Mouse (Mus musculus): ENCODE measurements at regions not wholly inside any gene's neighbourhood (a gene's known extent, or its start where the extent isn't known, plus 50 kb on each side); places are given as distances from the start of the nearest gene placed in this dataset.

GRCm38 (mm10) chr9:32049546-32049945 is 66.4 kb upstream of the Arhgap32 start:
- Histone ChIP-seq H3K9ac (ENCODE audit: low read depth, low read length) (no peak overlapping the region), H3K27ac (no peak overlapping the region), H3K4me1 (ENCODE audit: control insufficient read depth, insufficient read depth, low read length) (peaks cover 4% of the 10 kb centered on the region; the same call in 1 of the 2 replicates), H3K36me3 (ENCODE audit: control insufficient read depth, insufficient read depth, low read length) (no peaks in the 10 kb centered on the region), H3K4me3 (no peak overlapping the region), H3K79me2 (replicated peaks; ENCODE audit: control insufficient read depth, insufficient read depth, low read length) (peaks cover 4% of the 10 kb centered on the region), H3K27me3 (ENCODE audit: control insufficient read depth, insufficient read depth, low read length) (no peaks in the 10 kb centered on the region)
- TF ChIP-seq EP300 (IDR thresholded peaks at IDR 0.05; ENCODE audit: insufficient read depth, low read depth, low read length), result no peak
- no peak for TF ChIP-seq POLR2A (IDR thresholded peaks at IDR 0.05; ENCODE audit: insufficient read depth, low read depth, low read length)
- TF ChIP-seq CTCF (IDR thresholded peaks at IDR 0.05), result no peak
- intact Hi-C loops (cut with DNase I), result no loop called here
- no peak for DNase-seq
- WGBS, result 77% methylated on average over 6 of the region's 6 CpGs

GRCm38 (mm10) chr9:32053886-32054615 is 61.9 kb upstream of the Arhgap32 start:
- Histone ChIP-seq H3K4me3 (no peak overlapping the region), H3K27ac (no peak overlapping the region), H3K79me2 (replicated peaks; ENCODE audit: control insufficient read depth, insufficient read depth, low read length) (peaks cover 3% of the 10 kb centered on the region), H3K9ac (ENCODE audit: low read depth, low read length) (no peak overlapping the region), H3K36me3 (ENCODE audit: control insufficient read depth, insufficient read depth, low read length) (no peaks in the 10 kb centered on the region), H3K27me3 (ENCODE audit: control insufficient read depth, insufficient read depth, low read length) (no peaks in the 10 kb centered on the region), H3K4me1 (ENCODE audit: control insufficient read depth, insufficient read depth, low read length) (peaks cover 1% of the 10 kb centered on the region)
- TF ChIP-seq CTCF (IDR thresholded peaks at IDR 0.05) (no peak), EP300 (IDR thresholded peaks at IDR 0.05; ENCODE audit: insufficient read depth, low read depth, low read length) (no peak), POLR2A (IDR thresholded peaks at IDR 0.05; ENCODE audit: insufficient read depth, low read depth, low read length) (no peak)
- DNase-seq, result no peak
- 71% methylated on average over 4 of the region's 4 CpGs for WGBS
- intact Hi-C loops (cut with DNase I), result no loop called here

GRCm38 (mm10) chr9:32057427-32058115 is 58.4 kb upstream of the Arhgap32 start:
- WGBS, result 78% methylated on average over 4 of the region's 4 CpGs
- Histone ChIP-seq H3K79me2 (replicated peaks; ENCODE audit: control insufficient read depth, insufficient read depth, low read length) (no peaks in the 10 kb centered on the region; the same call in 1 of the 2 replicates), H3K4me1 (ENCODE audit: control insufficient read depth, insufficient read depth, low read length) (no peaks in the 10 kb centered on the region; the same call in none of the 2 replicates), H3K4me3 (no peak overlapping the region), H3K36me3 (ENCODE audit: control insufficient read depth, insufficient read depth, low read length) (no peaks in the 10 kb centered on the region), H3K27me3 (ENCODE audit: control insufficient read depth, insufficient read depth, low read length) (no peaks in the 10 kb centered on the region), H3K9ac (ENCODE audit: low read depth, low read length) (no peak overlapping the region), H3K27ac (no peak overlapping the region)
- intact Hi-C loops (cut with DNase I), result no loop called here
- TF ChIP-seq EP300 (IDR thresholded peaks at IDR 0.05; ENCODE audit: insufficient read depth, low read depth, low read length), result no peak
- no peak for TF ChIP-seq CTCF (IDR thresholded peaks at IDR 0.05)
- TF ChIP-seq POLR2A (IDR thresholded peaks at IDR 0.05; ENCODE audit: insufficient read depth, low read depth, low read length), result no peak
- DNase-seq, result no peak

GRCm38 (mm10) chr9:32062740-32063139 is 53.2 kb upstream of the Arhgap32 start:
- Histone ChIP-seq H3K27me3 (ENCODE audit: control insufficient read depth, insufficient read depth, low read length) (no peaks in the 10 kb centered on the region), H3K79me2 (replicated peaks; ENCODE audit: control insufficient read depth, insufficient read depth, low read length) (no peaks in the 10 kb centered on the region; the same call in 1 of the 2 replicates), H3K9ac (ENCODE audit: low read depth, low read length) (no peak overlapping the region), H3K27ac (no peak overlapping the region), H3K4me3 (no peak overlapping the region), H3K4me1 (ENCODE audit: control insufficient read depth, insufficient read depth, low read length) (no peaks in the 10 kb centered on the region; the same call in 1 of the 2 replicates), H3K36me3 (ENCODE audit: control insufficient read depth, insufficient read depth, low read length) (no peaks in the 10 kb centered on the region; the same call in 1 of the 2 replicates)
- no peak for TF ChIP-seq EP300 (IDR thresholded peaks at IDR 0.05; ENCODE audit: insufficient read depth, low read depth, low read length)
- WGBS, result 88% methylated on average over 4 of the region's 4 CpGs
- intact Hi-C loops (cut with DNase I), result no loop called here
- no peak for DNase-seq

DNA sequence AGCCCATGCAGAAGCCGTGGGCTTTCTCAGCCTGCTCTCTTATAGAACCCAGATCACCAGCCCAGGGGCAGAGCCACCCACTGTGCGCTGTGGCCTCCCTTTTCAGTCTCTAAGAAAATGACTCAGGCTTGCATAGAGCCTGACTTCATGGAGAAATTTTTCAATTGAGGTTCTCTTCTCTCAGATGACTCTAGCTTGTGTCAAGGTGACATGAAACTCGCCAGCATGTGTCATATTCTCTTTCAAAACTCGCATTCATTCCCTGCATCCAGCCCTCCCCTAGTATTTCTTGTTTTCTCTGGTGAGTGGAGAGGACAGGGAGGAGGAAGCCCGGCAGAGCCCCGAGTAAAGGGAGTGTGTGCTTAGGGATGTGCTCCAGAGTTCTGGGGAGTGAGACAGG is 52.4 kb upstream of the Arhgap32 start:
- 56% methylated on average over 6 of the region's 6 CpGs for WGBS
- H3K36me3 ChIP-seq (ENCODE audit: control insufficient read depth, insufficient read depth, low read length), result no peaks in the 10 kb centered on the region; the same call in 1 of the 2 replicates
- intact Hi-C loops (cut with DNase I), result no loop called here
- TF ChIP-seq CTCF (IDR thresholded peaks at IDR 0.05) (no peak), POLR2A (IDR thresholded peaks at IDR 0.05; ENCODE audit: insufficient read depth, low read depth, low read length) (no peak)
- no peaks in the 10 kb centered on the region for H3K27me3 ChIP-seq (ENCODE audit: control insufficient read depth, insufficient read depth, low read length)
- no peak overlapping the region for H3K4me3 ChIP-seq
- no peak for DNase-seq
- H3K9ac ChIP-seq (ENCODE audit: low read depth, low read length), result no peak overlapping the region
- H3K27ac ChIP-seq, result 0 out of 2 replicates have a peak overlapping the region, but pooled peaks have one; percentile 16
- H3K4me1 ChIP-seq (ENCODE audit: control insufficient read depth, insufficient read depth, low read length), result no peaks in the 10 kb centered on the region; the same call in 1 of the 2 replicates
- H3K79me2 ChIP-seq (replicated peaks; ENCODE audit: control insufficient read depth, insufficient read depth, low read length), result no peaks in the 10 kb centered on the region; the same call in 1 of the 2 replicates

Data from heart, adult 2 months (tissue).